Mouse (Mus musculus) frontal cortex, postnatal 25 days (tissue): ENCODE measurements around the gene Fmnl2.

ENCODE experiments used
- DNase-seq, 2 experiments: peaks; one replicate each; pipeline ENCODE4 v3.0.0; 2022; ENCODE audit warnings: low spot score in 2 of 2

Fmnl2 gene

GRCm38 (mm10) chr2:52955831-52956230 lies 98.2 kb downstream of the Fmnl2 start:
- no peak for DNase-seq

GRCm38 (mm10) chr2:52957771-52958534 lies 100.3 kb downstream of the Fmnl2 start:
- no peak for DNase-seq

- DNase-seq: no peak
These were observed 101.1 kb downstream of the Fmnl2 start for GRCm38 (mm10) chr2:52958535-52959290.

GRCm38 (mm10) chr2:52959291-52959621 lies 101.6 kb downstream of the Fmnl2 start:
- no peak for DNase-seq

GRCm38 (mm10) chr2:52959982-52960381 lies 102.3 kb downstream of the Fmnl2 start:
- DNase-seq: no peak

- no peak for DNase-seq
These were observed 103.0 kb downstream of the Fmnl2 start for GRCm38 (mm10) chr2:52960697-52961096.

- DNase-seq: no peak
These were observed 105.8 kb downstream of the Fmnl2 start for GRCm38 (mm10) chr2:52963439-52963838.

- DNase-seq: no peak
These were observed 106.8 kb downstream of the Fmnl2 start for GRCm38 (mm10) chr2:52964386-52964928.

GRCm38 (mm10) chr2:52966227-52966626 lies 108.6 kb downstream of the Fmnl2 start:
- DNase-seq: no peak

- DNase-seq: no peak
These were observed 109.3 kb downstream of the Fmnl2 start for GRCm38 (mm10) chr2:52966820-52967460.

GRCm38 (mm10) chr2:52967461-52967823 lies 109.8 kb downstream of the Fmnl2 start:
- no peak for DNase-seq

- DNase-seq: no peak
These were observed 111.2 kb downstream of the Fmnl2 start for GRCm38 (mm10) chr2:52968884-52969283.

- DNase-seq: no peak
These were observed 116.4 kb downstream of the Fmnl2 start for GRCm38 (mm10) chr2:52974056-52974455.

GRCm38 (mm10) chr2:52974776-52975175 lies 117.1 kb downstream of the Fmnl2 start:
- no peak for DNase-seq

- DNase-seq: no peak
These were observed 120.4 kb downstream of the Fmnl2 start for GRCm38 (mm10) chr2:52977921-52978675.

- DNase-seq: no peak
These were observed 121.1 kb downstream of the Fmnl2 start for GRCm38 (mm10) chr2:52978796-52979195.

GRCm38 (mm10) chr2:52979280-52979763 lies 121.7 kb downstream of the Fmnl2 start:
- DNase-seq: no peak

GRCm38 (mm10) chr2:52981126-52981525 lies 123.5 kb downstream of the Fmnl2 start:
- no peak for DNase-seq

- DNase-seq: no peak
These were observed 123.9 kb downstream of the Fmnl2 start for GRCm38 (mm10) chr2:52981595-52981994.

- no peak for DNase-seq
These were observed 124.8 kb downstream of the Fmnl2 start for GRCm38 (mm10) chr2:52982502-52982901.

- no peak for DNase-seq
These were observed 126.9 kb downstream of the Fmnl2 start for GRCm38 (mm10) chr2:52984556-52984955.

GRCm38 (mm10) chr2:52985167-52985566 lies 127.5 kb downstream of the Fmnl2 start:
- no peak for DNase-seq
